Mouse (Mus musculus): ENCODE measurements around the gene Serpinb2. TPM values are rescaled to one million over a fixed set of nuclear protein-coding genes. Genes with fewer than 3 reads are reported as not detected.

Serpinb2 gene
- polyA plus RNA-seq, 1 experiment = 0.04 TPM

DNA sequence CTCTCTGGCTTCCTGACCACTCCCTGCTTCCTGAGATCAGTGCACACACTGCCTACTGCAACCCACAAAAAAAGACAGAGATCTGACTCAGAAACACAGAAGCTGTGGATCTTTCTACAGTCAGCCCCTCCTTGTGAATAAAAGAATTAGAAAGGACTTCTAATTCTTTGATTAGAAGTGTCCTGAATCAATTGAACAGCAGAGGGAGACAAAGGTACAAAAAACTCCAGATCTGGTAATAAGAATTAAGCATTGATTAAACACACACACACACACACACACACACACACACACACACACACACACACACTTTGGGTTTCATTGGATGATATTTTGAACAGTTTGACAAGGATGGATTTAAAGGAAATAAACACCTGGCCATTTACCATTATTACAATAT, 54.4 kb downstream of the Serpinb2 start:
- Histone ChIP-seq H3K9me3 (ENCODE audit: control insufficient read depth, low read length) (no peaks in the 10 kb centered on the region), H3K4me3 (replicated peaks) (no peak overlapping the region), H3K4me1 (ENCODE audit: control insufficient read depth) (no peaks in the 10 kb centered on the region), H3K36me3 (ENCODE audit: control insufficient read depth) (no peaks in the 10 kb centered on the region), H3K27me3 (ENCODE audit: control insufficient read depth) (no peaks in the 10 kb centered on the region)
- TF ChIP-seq TAL1 (IDR thresholded peaks at IDR 0.05; ENCODE audit: low read length) = no peak
- no peak for TF ChIP-seq GATA1 (IDR thresholded peaks at IDR 0.05; ENCODE audit: low read length)

DNA sequence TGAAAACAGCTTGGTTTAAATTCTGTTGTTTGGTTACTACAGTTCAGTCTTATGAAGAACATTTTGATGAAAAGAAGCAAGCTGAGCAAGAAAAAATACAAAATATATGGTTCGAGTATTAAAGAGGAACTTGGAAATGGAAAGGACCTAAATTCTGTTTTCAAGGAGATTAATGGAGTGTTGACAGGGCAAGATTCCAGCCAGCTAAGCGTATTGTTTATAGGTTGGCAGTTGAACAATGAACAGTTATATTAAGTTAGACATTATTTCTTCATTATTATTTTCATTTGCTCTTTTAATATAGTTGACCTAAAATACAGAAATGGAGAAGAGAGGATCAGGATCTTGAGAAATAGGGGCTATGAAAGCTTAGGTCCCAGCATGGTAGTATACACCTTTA, 64.9 kb downstream of the Serpinb2 start:
- Histone ChIP-seq H3K27me3 (ENCODE audit: control insufficient read depth) (no peaks in the 10 kb centered on the region), H3K4me3 (replicated peaks) (no peak overlapping the region), H3K4me1 (ENCODE audit: control insufficient read depth) (no peaks in the 10 kb centered on the region), H3K9me3 (ENCODE audit: control insufficient read depth, low read length) (no peaks in the 10 kb centered on the region), H3K36me3 (ENCODE audit: control insufficient read depth) (no peaks in the 10 kb centered on the region)
- no peak for TF ChIP-seq GATA1 (IDR thresholded peaks at IDR 0.05; ENCODE audit: low read length)
- no peak for TF ChIP-seq TAL1 (IDR thresholded peaks at IDR 0.05; ENCODE audit: low read length)

DNA sequence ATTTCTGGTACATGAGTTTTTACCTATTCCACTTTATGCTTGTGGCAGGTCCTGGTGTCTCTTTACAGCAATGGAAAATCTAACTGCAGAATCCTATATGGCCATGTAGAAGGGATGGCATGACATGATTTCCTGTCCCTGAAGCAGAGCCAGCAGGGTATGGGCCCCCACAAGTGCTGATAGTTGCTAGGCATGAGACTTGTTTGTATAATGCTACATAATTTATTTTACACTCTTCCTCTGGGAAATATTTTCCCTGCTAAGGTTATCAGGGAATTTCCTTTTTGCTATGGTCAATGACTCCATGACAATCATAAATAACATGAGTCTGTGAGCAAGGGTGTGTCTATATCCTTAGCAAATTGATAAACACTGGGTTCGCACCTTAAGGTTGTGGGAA, 66.3 kb downstream of the Serpinb2 start:
- H3K4me3 ChIP-seq (replicated peaks) = no peak overlapping the region
- H3K4me1 ChIP-seq (ENCODE audit: control insufficient read depth) = no peaks in the 10 kb centered on the region
- TF ChIP-seq GATA1 (IDR thresholded peaks at IDR 0.05; ENCODE audit: low read length) (no peak), TAL1 (IDR thresholded peaks at IDR 0.05; ENCODE audit: low read length) (no peak)

DNA sequence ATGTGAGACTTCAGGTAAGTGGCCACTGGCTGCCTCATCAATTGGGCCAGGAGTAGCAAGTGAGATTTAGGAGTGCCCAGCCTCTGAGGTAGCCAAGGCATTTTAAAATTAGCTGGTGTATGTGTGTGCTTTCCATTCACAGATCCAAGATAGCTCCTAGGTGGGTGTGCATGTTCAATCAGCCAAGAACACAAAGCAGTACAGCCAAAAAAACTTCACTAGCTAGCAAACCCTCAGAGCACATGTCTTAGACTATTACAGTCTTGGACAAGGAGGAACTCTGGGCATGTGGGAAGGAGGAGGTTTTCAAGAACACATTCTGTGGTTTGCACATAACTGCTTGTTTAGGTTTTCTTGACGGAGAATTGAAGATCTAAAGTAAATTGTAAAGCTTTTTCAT, 70.0 kb downstream of the Serpinb2 start:
- H3K36me3 ChIP-seq (ENCODE audit: control insufficient read depth) = no peaks in the 10 kb centered on the region
- no peaks in the 10 kb centered on the region for H3K9me3 ChIP-seq (ENCODE audit: control insufficient read depth, low read length)

More for the DNA sequence above, 66.3 kb downstream of the Serpinb2 start:
- H3K36me3 ChIP-seq (ENCODE audit: control insufficient read depth) = no peaks in the 10 kb centered on the region
- no peaks in the 10 kb centered on the region for H3K9me3 ChIP-seq (ENCODE audit: control insufficient read depth, low read length)
- no peaks in the 10 kb centered on the region for H3K27me3 ChIP-seq (ENCODE audit: control insufficient read depth)

DNA sequence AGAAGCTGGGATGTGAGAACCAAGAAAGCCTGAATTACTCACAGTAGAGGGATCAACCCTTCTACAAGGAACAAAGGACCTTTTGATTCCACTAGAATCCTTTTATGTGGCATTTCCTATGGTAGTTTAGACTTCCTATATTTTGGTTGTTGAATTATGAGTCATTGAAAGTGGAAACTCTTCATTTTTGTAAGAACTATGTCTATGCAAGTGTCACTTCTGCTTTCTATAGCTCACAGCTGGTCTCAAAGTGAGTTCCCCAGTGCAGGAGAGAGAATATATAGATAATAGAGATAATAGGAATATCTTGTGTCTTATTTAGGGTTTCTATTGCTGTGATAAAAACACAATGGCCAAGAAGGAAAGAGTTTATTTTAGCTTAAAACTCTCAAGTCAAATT, 71.7 kb downstream of the Serpinb2 start:
- no peaks in the 10 kb centered on the region for H3K9me3 ChIP-seq (ENCODE audit: control insufficient read depth, low read length)
- H3K4me3 ChIP-seq (replicated peaks) = no peak overlapping the region
- no peaks in the 10 kb centered on the region for H3K4me1 ChIP-seq (ENCODE audit: control insufficient read depth)
- TF ChIP-seq TAL1 (IDR thresholded peaks at IDR 0.05; ENCODE audit: low read length) (no peak), GATA1 (IDR thresholded peaks at IDR 0.05; ENCODE audit: low read length) (no peak)
- H3K36me3 ChIP-seq (ENCODE audit: control insufficient read depth) = no peaks in the 10 kb centered on the region
- H3K27me3 ChIP-seq (ENCODE audit: control insufficient read depth) = no peaks in the 10 kb centered on the region

More for the DNA sequence above, 70.0 kb downstream of the Serpinb2 start:
- no peak for TF ChIP-seq TAL1 (IDR thresholded peaks at IDR 0.05; ENCODE audit: low read length)
- TF ChIP-seq GATA1 (IDR thresholded peaks at IDR 0.05; ENCODE audit: low read length) = no peak
- no peaks in the 10 kb centered on the region for H3K27me3 ChIP-seq (ENCODE audit: control insufficient read depth)
- H3K4me3 ChIP-seq (replicated peaks) = no peak overlapping the region
- no peaks in the 10 kb centered on the region for H3K4me1 ChIP-seq (ENCODE audit: control insufficient read depth)

DNA sequence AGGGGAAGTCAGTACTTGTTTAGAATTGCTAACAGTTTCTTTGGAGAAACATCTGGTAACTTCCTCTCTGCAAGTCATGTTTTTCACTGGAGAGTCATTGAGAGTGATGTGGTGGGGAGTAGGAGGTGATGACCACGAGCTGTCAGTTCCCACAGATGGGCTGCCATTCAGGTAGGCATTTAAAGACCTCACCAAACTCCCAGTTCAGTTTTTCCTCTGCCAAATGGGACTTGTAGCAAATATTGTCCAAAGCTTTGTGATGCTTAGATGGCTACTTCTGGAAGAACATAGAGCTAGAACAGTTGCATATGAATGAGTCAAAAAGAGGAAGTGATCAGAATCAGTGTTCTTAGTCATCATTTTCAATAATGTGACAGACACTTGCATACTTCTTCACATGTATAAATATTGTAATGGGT, 72.7 kb downstream of the Serpinb2 start:
- no peaks in the 10 kb centered on the region for H3K4me1 ChIP-seq (ENCODE audit: control insufficient read depth)
- TF ChIP-seq TAL1 (IDR thresholded peaks at IDR 0.05; ENCODE audit: low read length) (no peak), GATA1 (IDR thresholded peaks at IDR 0.05; ENCODE audit: low read length) (no peak)
- no peaks in the 10 kb centered on the region for H3K36me3 ChIP-seq (ENCODE audit: control insufficient read depth)
- H3K4me3 ChIP-seq (replicated peaks) = no peak overlapping the region
- H3K9me3 ChIP-seq (ENCODE audit: control insufficient read depth, low read length) = no peaks in the 10 kb centered on the region
- no peaks in the 10 kb centered on the region for H3K27me3 ChIP-seq (ENCODE audit: control insufficient read depth)

DNA sequence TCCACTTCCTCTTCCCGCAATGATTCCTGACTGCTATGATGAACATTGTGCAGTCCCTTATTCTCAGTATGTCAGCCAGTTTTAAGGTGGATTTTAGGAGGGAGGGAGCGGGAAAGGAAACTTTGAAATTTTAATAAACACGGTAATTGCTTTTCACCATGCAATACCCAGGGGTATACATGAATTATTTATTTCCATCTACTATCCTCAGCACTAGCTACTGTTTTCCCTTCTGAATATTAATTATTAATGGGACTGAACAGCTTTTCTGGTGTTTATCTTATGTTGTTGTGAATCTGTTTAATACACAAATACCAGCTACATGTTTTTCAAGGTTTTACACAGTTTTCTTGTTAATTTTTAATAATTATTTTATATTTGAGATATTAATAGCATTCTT, 73.7 kb downstream of the Serpinb2 start:
- no peak for TF ChIP-seq TAL1 (IDR thresholded peaks at IDR 0.05; ENCODE audit: low read length)
- no peak for TF ChIP-seq GATA1 (IDR thresholded peaks at IDR 0.05; ENCODE audit: low read length)
- Histone ChIP-seq H3K36me3 (ENCODE audit: control insufficient read depth) (no peaks in the 10 kb centered on the region), H3K4me1 (ENCODE audit: control insufficient read depth) (no peaks in the 10 kb centered on the region), H3K27me3 (ENCODE audit: control insufficient read depth) (no peaks in the 10 kb centered on the region), H3K9me3 (ENCODE audit: control insufficient read depth, low read length) (no peaks in the 10 kb centered on the region), H3K4me3 (replicated peaks) (no peak overlapping the region)

Other genes starting within 250 kb of the Serpinb2 start
- not detected in 2 replicates for gene Serpinb3b, start 233.1 kb upstream of the Serpinb2 start, polyA plus RNA-seq (2012)
- not detected in 2 replicates for gene Serpinb3c, start 233.1 kb upstream of the Serpinb2 start, polyA plus RNA-seq (2012)
- gene Serpinb11, start 150.2 kb upstream of the Serpinb2 start, polyA plus RNA-seq (2012) = not detected in 2 replicates
- not detected in 2 replicates for gene Serpinb7, start 111.8 kb upstream of the Serpinb2 start, polyA plus RNA-seq (2012)
- gene Serpinb8, start 78.6 kb downstream of the Serpinb2 start, polyA plus RNA-seq (2012) = not detected in 2 replicates

Measured in erythroblast, embryonic 14.5 days (primary cell).